ENCODE assay signal across 1 mouse cellular context in genomic region chr10:59876698-59877097, GRCm38 (mm10).
TF ChIP-seq lines count a peak whose summit lies in the region.

No protein-coding gene starts in this region.

TF ChIP-seq in MEL, 35 proteins besides CTCF, POLR2A, EP300 and RAD21:
- TF ChIP-seq MXI1 (IDR thresholded peaks at IDR 0.05; ENCODE audit: low read depth, low read length) (peak; percentile 17; the same call in 1 of the 2 replicates), MYC (IDR thresholded peaks at IDR 0.05; ENCODE audit: low read depth, low read length) (0 out of 2 replicates have a peak, but pooled peaks have one; percentile 11), TBP (IDR thresholded peaks at IDR 0.05; ENCODE audit: low read depth, low read length) (peak; percentile 96)
